Mouse (Mus musculus): ENCODE data around the gene Gm42791. TPM values are rescaled to one million over a fixed set of nuclear protein-coding genes. Genes with fewer than 3 reads are reported as not detected.

Gene Gm42791
- total RNA-seq, 2 experiments from 2014 or later, result 18.9 to 21.1 TPM

Other genes starting within 250 kb of the Gm42791 start
- 10 to 100 TPM; 60.1 to 63.6 TPM for gene Katnal1, start 65.8 kb downstream of the Gm42791 start, total RNA-seq (2021)
- gene Uspl1, start 189.2 kb upstream of the Gm42791 start, total RNA-seq (2021), result 10 to 100 TPM; 35.7 to 36.3 TPM
- 100 to 1,000 TPM; 139 to 159 TPM for gene Hmgb1, start 189.3 kb upstream of the Gm42791 start, total RNA-seq (2021)

Data from layer of hippocampus, postnatal 25 days (tissue).